In genomic region chr2:62431245-62431795, GRCm38 (mm10) we compare ENCODE assay signal across 25 mouse cellular contexts. TPM values are rescaled to one million over a fixed set of nuclear protein-coding genes. Genes with fewer than 3 reads are reported as not detected.
DNase-seq lines count a peak whose midpoint lies in the region; ATAC-seq and TF ChIP-seq lines count a peak whose summit lies in the region.
"Had no signal": no experiment of that assay in that cellular context is flagged by ENCODE, and none has a peak within 500 bp of the region (broad histone marks: within the 10 kb centered on the region; RNA-seq: fewer than 3 reads in every experiment).

No protein-coding gene starts in this region.

- H3K4me3 ChIP-seq in forebrain, embryonic 16.5 days (replicated peaks; ENCODE audit: low read length): no peak overlapping the region
- H3K4me3 ChIP-seq in forebrain, embryonic 13.5 days: no peak overlapping the region
- H3K4me3 ChIP-seq: embryonic facial prominence, embryonic 13.5 days; embryonic facial prominence, embryonic 15.5 days; forebrain, embryonic 12.5 days had no signal

- TF ChIP-seq CTCF in brain, embryonic 14.5 days (IDR thresholded peaks at IDR 0.05; ENCODE audit: borderline replicate concordance, extremely low read depth, insufficient read depth, insufficient read length): no peak

- H3K4me2 ChIP-seq in forebrain, embryonic 16.5 days (ENCODE audit: low read length): no peak overlapping the region
- no peak overlapping the region for H3K4me2 ChIP-seq in forebrain, embryonic 13.5 days
- H3K4me2 ChIP-seq: embryonic facial prominence, embryonic 13.5 days; embryonic facial prominence, embryonic 15.5 days; forebrain, embryonic 12.5 days had no signal

- no peaks in the 10 kb centered on the region for H3K9me3 ChIP-seq in forebrain, embryonic 16.5 days (ENCODE audit: control insufficient read depth, low read length)
- no peaks in the 10 kb centered on the region for H3K9me3 ChIP-seq in forebrain, embryonic 13.5 days (replicated peaks)
- H3K9me3 ChIP-seq: embryonic facial prominence, embryonic 13.5 days; embryonic facial prominence, embryonic 15.5 days; forebrain, embryonic 12.5 days had no signal

- TF ChIP-seq POLR2A in brain, embryonic 14.5 days (IDR thresholded peaks at IDR 0.05; ENCODE audit: borderline replicate concordance, extremely low read depth, insufficient read depth, insufficient read length, poor library complexity, severe bottlenecking): no peak

- peak; percentile 72 for ATAC-seq in forebrain, embryonic 16.5 days
- ATAC-seq in forebrain, embryonic 13.5 days: no peak; the same call in 1 of the 2 replicates
- no peak for ATAC-seq in erythroblast, adult 5-6 weeks (replicated peaks; ENCODE audit: low FRiP score, poor library complexity, severe bottlenecking)

- WGBS in forebrain, embryonic 16.5 days: 60% methylated on average over 8 of the region's 8 CpGs
- 81% methylated on average over 8 of the region's 8 CpGs for WGBS in forebrain, embryonic 13.5 days

- H3K27ac ChIP-seq in forebrain, embryonic 16.5 days (ENCODE audit: low read length): no peak overlapping the region
- no peak overlapping the region for H3K27ac ChIP-seq in forebrain, embryonic 13.5 days
- H3K27ac ChIP-seq: embryonic facial prominence, embryonic 13.5 days; embryonic facial prominence, embryonic 15.5 days; forebrain, embryonic 12.5 days had no signal

- peak; percentile 72 for DNase-seq in heart, adult 11 months
- DNase-seq in heart, adult 9 months (ENCODE audit: low spot score in 2 of 2): no peak
- peak; percentile 61 for DNase-seq in brain, embryonic 14.5 days (ENCODE audit: low read depth)
- peak; percentile 26 for DNase-seq in brain, embryonic 18.5 days (ENCODE audit: low read depth, low spot score)
- DNase-seq: adrenal gland, adult 2 months; adrenal gland, postnatal 10 days; adrenal gland, postnatal 25 days; cerebellum, adult 11 months; cerebellum, adult 18-20 months; cerebellum, adult 8-10 months; cerebellum, adult 9-11 months; cerebellum, postnatal 14 days; cerebellum, postnatal 36 days; embryo, embryonic 11 days had no signal

- no peaks in the 10 kb centered on the region for H3K27me3 ChIP-seq in forebrain, embryonic 16.5 days (replicated peaks; ENCODE audit: control insufficient read depth, insufficient read depth, low read length)
- no peaks in the 10 kb centered on the region for H3K27me3 ChIP-seq in forebrain, embryonic 13.5 days
- H3K27me3 ChIP-seq: embryonic facial prominence, embryonic 13.5 days; embryonic facial prominence, embryonic 15.5 days; forebrain, embryonic 12.5 days had no signal

- H3K4me1 ChIP-seq in forebrain, embryonic 16.5 days (replicated peaks; ENCODE audit: control insufficient read depth, insufficient read depth, low read length): no peaks in the 10 kb centered on the region
- no peaks in the 10 kb centered on the region for H3K4me1 ChIP-seq in forebrain, embryonic 13.5 days
- H3K4me1 ChIP-seq: embryonic facial prominence, embryonic 13.5 days; embryonic facial prominence, embryonic 15.5 days; forebrain, embryonic 12.5 days had no signal

- H3K36me3 ChIP-seq in forebrain, embryonic 16.5 days (ENCODE audit: control insufficient read depth, insufficient read depth): no peaks in the 10 kb centered on the region
- H3K36me3 ChIP-seq in forebrain, embryonic 13.5 days (ENCODE audit: poor library complexity, severe bottlenecking): no peaks in the 10 kb centered on the region
- H3K36me3 ChIP-seq: embryonic facial prominence, embryonic 13.5 days; embryonic facial prominence, embryonic 15.5 days; forebrain, embryonic 12.5 days had no signal

- H3K9ac ChIP-seq in forebrain, embryonic 16.5 days (replicated peaks; ENCODE audit: low read depth, low read length): no peak overlapping the region
- H3K9ac ChIP-seq in forebrain, embryonic 13.5 days: no peak overlapping the region
- H3K9ac ChIP-seq: embryonic facial prominence, embryonic 13.5 days; embryonic facial prominence, embryonic 15.5 days; forebrain, embryonic 12.5 days had no signal

RNA-seq across cellular contexts. Expression of gene Dpp4, which starts 19.3 kb away (rescaled TPM):
- polyA plus RNA-seq in forebrain, embryonic 16.5 days (2015; fragmentation: Nextera tagmentation; extraction: Ambion mirVana): 1.3 and 1.8 TPM in 2 replicates
- 0.47 and 0.56 TPM in 2 replicates for polyA plus RNA-seq in forebrain, embryonic 13.5 days (2015; fragmentation: Nextera tagmentation; extraction: Ambion mirVana)
- polyA plus RNA-seq in brain, embryonic 14.5 days (2012; rRNA removed): 1.1 and 1.6 TPM in 2 replicates
- total RNA-seq in erythroblast, adult 5-6 weeks (2015; ENCODE audit: low replicate concordance): 2.5 and 3.3 TPM in 2 replicates
- total RNA-seq in erythroblast, adult 5-6 weeks (2017; ENCODE audit: low replicate concordance): 2.6 and 3.2 TPM in 2 replicates
- polyA plus RNA-seq: C2C12 had no signal

RNA-seq across cellular contexts. Expression of gene Gcg, which starts 52.1 kb away (rescaled TPM):
- 2.7 and 2.8 TPM in 2 replicates for polyA plus RNA-seq in forebrain, embryonic 16.5 days (2015; fragmentation: Nextera tagmentation; extraction: Ambion mirVana)
- 1.4 and 1.9 TPM in 2 replicates for polyA plus RNA-seq in forebrain, embryonic 13.5 days (2015; fragmentation: Nextera tagmentation; extraction: Ambion mirVana)
- 1.0 and 2.1 TPM in 2 replicates for polyA plus RNA-seq in brain, embryonic 14.5 days (2012; rRNA removed)
- 3.3 TPM in 1 of 2 replicates, not detected in the other for total RNA-seq in erythroblast, adult 5-6 weeks (2015; ENCODE audit: low replicate concordance)
- not detected in 2 replicates for total RNA-seq in erythroblast, adult 5-6 weeks (2017; ENCODE audit: low replicate concordance)
- total RNA-seq: adrenal gland, adult 2 months; adrenal gland, postnatal 10 days; adrenal gland, postnatal 25 days; common myeloid progenitor, adult 5-6 weeks; ES-E14; MEL had no signal
- polyA plus RNA-seq: adrenal gland, adult 2 months; C2C12; embryonic facial prominence, embryonic 11.5 days; embryonic facial prominence, embryonic 13.5 days; embryonic facial prominence, embryonic 15.5 days had no signal

Comparison
In these comparisons a context has a peak if more than half of its experiments do, and no peak if none do; other contexts are left out.
1. DNase-seq: peak in heart, adult 11 months (single experiment), brain, embryonic 14.5 days (single experiment) and brain, embryonic 18.5 days (single experiment); none in heart, adult 9 months (0 of 2).